Mouse (Mus musculus) neural tube, embryonic 14.5 days (tissue): ENCODE data around the gene Abhd10. TPM values are rescaled to one million over a fixed set of nuclear protein-coding genes. Genes with fewer than 3 reads are reported as not detected.

Experiments
- ATAC-seq: fragments of 200-750 bp; cut with Nextera tagmentation; 2 replicates; pipeline ENCODE4 v1.8.0; 2017; ENCODE audit warnings: low read depth, mild to moderate bottlenecking, moderate TSS enrichment, moderate library complexity
- H3K27ac ChIP-seq: fragments of 300-500 bp; sonication (generic); 2 replicates; pipeline ENCODE4 v1.5.1; 2014; ENCODE audit warnings: low read depth, mild to moderate bottlenecking, control low read depth, low read length, moderate library complexity, mixed read lengths
- H3K27me3 ChIP-seq: fragments of 300-500 bp; sonication (generic); 2 replicates; pipeline ENCODE4 v1.6.1; 2014; ENCODE audit warnings: low read length; ENCODE audit not compliant: control insufficient read depth, insufficient read depth
- H3K36me3 ChIP-seq: fragments of 300-500 bp; sonication (generic); 2 replicates; pipeline ENCODE4 v1.6.1; 2014; ENCODE audit warnings: low read length, mixed read lengths; ENCODE audit not compliant: control insufficient read depth, insufficient read depth
- H3K4me1 ChIP-seq: fragments of 300-500 bp; sonication (generic); 2 replicates; pipeline ENCODE4 v1.6.1; 2014; ENCODE audit warnings: low read length; ENCODE audit not compliant: control insufficient read depth, insufficient read depth
- H3K4me2 ChIP-seq: fragments of 300-500 bp; sonication (generic); 2 replicates; pipeline ENCODE4 v1.6.1; 2014; ENCODE audit warnings: mild to moderate bottlenecking, low read depth, low read length, control low read depth
- H3K4me3 ChIP-seq: fragments of 300-500 bp; sonication (generic); 2 replicates; pipeline ENCODE4 v1.5.1; 2014; ENCODE audit warnings: low read depth, low read length, control low read depth, mixed read lengths
- H3K9ac ChIP-seq: fragments of 300-500 bp; sonication (generic); replicated peaks from 2 replicates; pipeline ENCODE4 v1.6.1; 2014; ENCODE audit warnings: low read depth, mild to moderate bottlenecking, control low read depth, low read length, mixed read lengths
- H3K9me3 ChIP-seq: fragments of 300-500 bp; sonication (generic); 2 replicates; pipeline ENCODE4 v1.6.1; 2016; ENCODE audit warnings: low read length; ENCODE audit not compliant: control insufficient read depth
- WGBS: fragments of 180-500 bp; shearing (Covaris S2); extraction: QIAGEN DNeasy Blood & Tissue Kit; methylation state at CpG from one replicate; pipeline ENCODE4 v1.1.7; 2014; 5-methylcytosine and 5-hydroxymethylcytosine counted together
- polyA plus RNA-seq: library from polyadenylated mRNA; unstranded; fragments of >200 nt; fragmentation: Nextera tagmentation; extraction: Ambion mirVana; gene quantifications from 2 replicates; pipeline ENCODE4 v1.2.1, GENCODE M21; 2014

The Abhd10 gene
- polyA plus RNA-seq, 1 experiment from 2014 or later = 40.7 TPM

DNA sequence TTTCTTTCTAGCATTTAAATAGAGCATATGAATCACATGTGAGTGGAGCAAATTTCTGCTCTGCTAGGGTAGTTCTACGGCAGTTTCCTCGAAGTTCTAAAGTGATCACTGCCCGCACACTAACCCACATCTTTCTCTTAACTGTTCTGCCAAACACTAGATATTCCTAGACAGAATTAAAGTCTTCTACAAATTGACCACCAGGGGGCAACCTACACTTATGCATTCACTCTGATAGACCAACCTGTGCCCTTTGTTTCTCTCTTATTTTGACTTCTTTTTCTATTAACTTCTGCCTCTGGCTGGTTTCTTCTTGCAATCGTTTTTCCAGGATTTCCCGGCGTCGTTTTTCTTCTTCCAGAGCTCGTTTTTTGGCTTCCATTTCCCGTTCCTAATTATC is 14.1 kb upstream of the Abhd10 start:
- no peak overlapping the region for H3K9ac ChIP-seq
- peak; percentile 91 for ATAC-seq
- H3K4me3 ChIP-seq = no peak overlapping the region
- 48% methylated on average over 9 of the region's 9 CpGs for WGBS
- no peaks in the 10 kb centered on the region for H3K27me3 ChIP-seq
- no peaks in the 10 kb centered on the region for H3K4me1 ChIP-seq
- H3K4me2 ChIP-seq = no peak overlapping the region
- no peak overlapping the region for H3K27ac ChIP-seq
- no peaks in the 10 kb centered on the region for H3K36me3 ChIP-seq
- H3K9me3 ChIP-seq = no peaks in the 10 kb centered on the region

DNA sequence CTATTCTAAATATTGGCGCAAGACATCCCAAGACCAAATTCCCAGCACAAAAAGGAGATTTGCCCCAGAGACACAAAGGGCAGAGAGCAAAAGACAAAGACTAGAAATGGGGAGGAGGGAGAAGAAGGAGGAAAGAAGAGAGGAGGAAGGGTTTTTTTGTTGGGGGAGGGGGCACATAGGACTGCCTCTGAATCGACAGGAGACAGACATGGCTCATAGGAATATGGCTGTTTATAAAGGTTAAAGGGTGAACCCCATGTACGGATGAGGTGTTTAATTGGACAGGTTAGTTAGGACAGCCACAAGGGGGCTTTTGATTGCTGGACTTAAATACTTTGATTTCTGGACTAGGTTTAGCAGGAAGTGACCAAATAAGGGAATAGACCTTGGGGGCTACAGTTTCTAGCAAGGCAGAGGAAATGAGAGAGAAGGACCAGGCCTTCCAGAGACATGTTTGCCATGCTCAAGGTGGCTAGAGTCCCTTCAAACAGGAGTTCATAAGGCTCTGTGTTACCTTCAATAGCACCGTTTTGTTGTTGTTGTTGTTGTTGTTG is 913 bp upstream of the Abhd10 start:
- no peaks in the 10 kb centered on the region for H3K9me3 ChIP-seq
- WGBS = 73% methylated on average over 4 of the region's 4 CpGs
- H3K4me2 ChIP-seq = peak overlapping the region; percentile 37; the same call in 1 of the 2 replicates
- H3K27ac ChIP-seq = peak overlapping the region; percentile 92
- no peak for ATAC-seq
- H3K27me3 ChIP-seq = no peaks in the 10 kb centered on the region
- no peak overlapping the region for H3K9ac ChIP-seq
- H3K4me1 ChIP-seq = 0 out of 2 replicates have a peak, but pooled peaks cover 4% of the 10 kb centered on the region
- H3K4me3 ChIP-seq = peak overlapping the region; percentile 67; the same call in 1 of the 2 replicates
- no peaks in the 10 kb centered on the region for H3K36me3 ChIP-seq

DNA sequence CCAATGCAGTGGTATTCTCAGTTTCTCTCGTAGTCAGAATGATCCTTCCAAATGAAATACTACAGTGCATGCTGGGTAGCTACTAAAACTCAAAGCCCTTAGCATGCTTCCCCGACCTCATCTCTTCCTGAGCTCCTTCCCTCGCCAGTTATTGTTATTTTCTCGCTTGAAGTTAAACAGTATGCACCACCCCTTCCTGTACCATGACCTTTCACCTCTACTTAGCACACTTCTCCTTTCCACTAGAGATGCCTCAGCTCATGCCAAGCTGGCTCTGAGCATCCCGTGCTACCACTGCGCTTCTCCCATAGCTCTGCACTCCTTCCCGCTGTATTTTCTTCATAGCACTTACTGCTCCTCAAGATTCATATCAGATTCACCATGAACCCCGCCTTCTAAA is 4.9 kb downstream of the Abhd10 start:
- Histone ChIP-seq H3K4me2 (no peak overlapping the region), H3K27ac (no peak overlapping the region), H3K9me3 (no peaks in the 10 kb centered on the region), H3K4me3 (no peak overlapping the region), H3K4me1 (0 out of 2 replicates have a peak, but pooled peaks cover 4% of the 10 kb centered on the region), H3K27me3 (no peaks in the 10 kb centered on the region), H3K36me3 (peaks cover 27% of the 10 kb centered on the region), H3K9ac (no peak overlapping the region)
- no peak for ATAC-seq
- 93% methylated on average over 8 of the region's 8 CpGs for WGBS

DNA sequence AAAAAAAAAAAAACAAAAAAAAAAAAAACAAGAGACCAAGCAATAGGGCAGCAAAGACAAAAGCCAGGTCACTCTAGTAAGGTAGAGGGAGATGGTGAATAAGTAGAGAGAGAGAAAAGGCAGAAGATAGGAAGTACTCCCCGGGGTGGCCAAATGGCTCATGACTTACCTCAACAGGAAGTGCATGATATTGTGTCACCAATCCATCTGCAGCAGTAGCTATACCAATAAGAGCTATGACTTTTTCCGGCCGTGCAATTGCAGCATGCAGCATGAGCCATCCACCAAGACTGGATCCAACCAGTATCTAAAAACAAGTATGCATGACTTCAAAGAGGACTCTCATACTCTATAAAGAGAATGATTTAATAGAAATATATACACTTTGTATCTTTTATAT is 6.0 kb downstream of the Abhd10 start:
- no peak overlapping the region for H3K4me2 ChIP-seq

DNA sequence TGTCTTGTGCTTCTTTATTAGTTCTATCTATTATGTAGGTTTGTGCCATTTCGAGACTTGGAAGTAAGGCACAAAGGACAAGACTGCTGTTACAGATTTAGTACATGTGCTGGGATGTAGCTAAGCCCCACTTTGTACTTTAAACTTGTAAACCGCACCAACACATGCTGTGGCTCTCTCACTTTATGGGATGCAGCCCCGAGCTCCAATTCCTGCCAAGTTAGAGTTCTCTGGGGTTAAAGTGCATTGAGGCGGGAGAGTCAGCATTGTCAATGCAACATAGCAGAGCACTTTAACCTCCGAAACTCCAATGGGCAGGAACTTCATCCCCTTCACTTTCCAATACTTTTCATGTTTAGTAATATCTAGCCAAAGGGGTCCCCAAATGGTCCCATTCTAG is 13.6 kb downstream of the Abhd10 start:
- no peak overlapping the region for H3K9ac ChIP-seq
- peaks cover 16% of the 10 kb centered on the region for H3K36me3 ChIP-seq
- no peak overlapping the region for H3K4me3 ChIP-seq
- H3K27ac ChIP-seq = no peak overlapping the region
- H3K4me2 ChIP-seq = no peak overlapping the region
- no peaks in the 10 kb centered on the region for H3K9me3 ChIP-seq
- H3K27me3 ChIP-seq = no peaks in the 10 kb centered on the region
- no peak for ATAC-seq
- WGBS = 73% methylated on average over 5 of the region's 5 CpGs
- peaks cover 8% of the 10 kb centered on the region for H3K4me1 ChIP-seq

More for the DNA sequence above, 6.0 kb downstream of the Abhd10 start:
- Histone ChIP-seq H3K36me3 (peaks cover 33% of the 10 kb centered on the region), H3K9ac (no peak overlapping the region), H3K4me3 (no peak overlapping the region), H3K27me3 (no peaks in the 10 kb centered on the region), H3K4me1 (0 out of 2 replicates have a peak, but pooled peaks cover 4% of the 10 kb centered on the region), H3K27ac (no peak overlapping the region), H3K9me3 (no peaks in the 10 kb centered on the region)
- ATAC-seq = no peak
- WGBS = 93% methylated on average over 3 of the region's 3 CpGs

DNA sequence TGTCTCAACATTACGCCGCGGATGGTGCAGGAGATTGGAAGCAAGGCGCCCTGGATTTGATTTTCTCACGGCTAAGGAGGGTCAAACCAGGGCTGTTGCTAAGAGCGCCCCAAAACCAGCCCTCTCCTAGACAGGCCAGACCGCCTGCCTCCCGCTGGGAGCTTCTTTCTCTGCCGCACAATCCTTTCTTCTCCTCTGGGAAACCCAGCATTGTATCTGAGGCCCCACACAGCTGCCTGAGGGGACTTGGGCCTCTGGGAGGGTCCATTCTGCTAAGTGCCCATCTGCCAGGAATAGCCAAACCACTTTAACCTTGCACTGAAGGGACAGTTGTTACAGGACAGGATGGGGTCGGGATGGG is 18.0 kb downstream of the Abhd10 start:
- H3K4me2 ChIP-seq = peak overlapping the region; percentile 93
- no peaks in the 10 kb centered on the region for H3K27me3 ChIP-seq
- H3K27ac ChIP-seq = peak overlapping the region; percentile 99
- peak overlapping the region; percentile 68 for H3K4me3 ChIP-seq
- peaks cover 5% of the 10 kb centered on the region; the same call in 1 of the 2 replicates for H3K36me3 ChIP-seq
- 0% methylated on average over 10 of the region's 10 CpGs for WGBS
- ATAC-seq = peak; percentile 73
- no peaks in the 10 kb centered on the region for H3K9me3 ChIP-seq
- H3K4me1 ChIP-seq = peaks cover 31% of the 10 kb centered on the region
- peak overlapping the region; percentile 90 for H3K9ac ChIP-seq

DNA sequence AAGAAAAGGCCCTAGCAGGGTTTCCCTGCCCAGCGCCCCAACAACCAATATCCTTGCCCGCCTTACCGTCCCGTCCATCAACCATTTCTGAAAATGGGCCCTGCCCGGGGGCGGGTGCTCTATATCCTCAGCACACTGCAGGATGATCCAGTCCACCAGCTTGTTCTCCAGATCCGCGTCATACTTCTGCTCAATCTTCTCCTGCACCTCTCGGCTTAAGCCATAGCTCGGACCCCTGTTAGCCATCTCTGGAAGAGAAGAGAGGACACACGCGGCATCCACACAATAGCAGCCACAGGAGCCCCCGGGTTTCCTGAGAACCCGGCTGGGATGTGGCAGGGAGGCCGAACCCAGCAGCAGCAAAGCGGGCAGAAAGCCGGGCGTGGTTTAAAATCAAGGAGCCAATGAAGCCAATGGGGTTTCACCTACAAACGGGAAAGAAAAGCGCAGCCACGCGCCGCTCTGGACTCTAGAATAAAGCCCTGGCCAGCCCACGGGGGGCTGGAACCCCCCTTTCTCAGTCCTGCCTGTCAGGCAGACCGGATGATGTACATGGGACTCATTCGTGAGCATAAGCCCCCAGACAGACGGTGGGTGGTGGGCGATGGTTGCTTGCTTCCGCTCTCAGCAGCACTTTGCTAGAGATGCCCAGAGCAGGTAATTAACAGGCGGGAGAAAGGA is 18.6 kb downstream of the Abhd10 start, which contains the start of gene Tagln3:
TSS of gene Tagln3 (minus strand) at position 548 of the 681 bp plus-strand sequence.
- Histone ChIP-seq H3K4me2 (peak within 1 kb of the TSS; percentile 93), H3K36me3 (peaks cover 9% of the 10 kb centered on the region; the same call in 1 of the 2 replicates), H3K27me3 (no peaks in the 10 kb centered on the region), H3K4me3 (peak within 1 kb of the TSS; percentile 68), H3K9me3 (no peaks in the 10 kb centered on the region), H3K4me1 (peaks cover 31% of the 10 kb centered on the region), H3K9ac (peak within 1 kb of the TSS; percentile 90), H3K27ac (peak within 1 kb of the TSS; percentile 99)
- ATAC-seq = peak; percentile 85
- WGBS = under 1% methylated on average over 30 of the region's 30 CpGs

DNA sequence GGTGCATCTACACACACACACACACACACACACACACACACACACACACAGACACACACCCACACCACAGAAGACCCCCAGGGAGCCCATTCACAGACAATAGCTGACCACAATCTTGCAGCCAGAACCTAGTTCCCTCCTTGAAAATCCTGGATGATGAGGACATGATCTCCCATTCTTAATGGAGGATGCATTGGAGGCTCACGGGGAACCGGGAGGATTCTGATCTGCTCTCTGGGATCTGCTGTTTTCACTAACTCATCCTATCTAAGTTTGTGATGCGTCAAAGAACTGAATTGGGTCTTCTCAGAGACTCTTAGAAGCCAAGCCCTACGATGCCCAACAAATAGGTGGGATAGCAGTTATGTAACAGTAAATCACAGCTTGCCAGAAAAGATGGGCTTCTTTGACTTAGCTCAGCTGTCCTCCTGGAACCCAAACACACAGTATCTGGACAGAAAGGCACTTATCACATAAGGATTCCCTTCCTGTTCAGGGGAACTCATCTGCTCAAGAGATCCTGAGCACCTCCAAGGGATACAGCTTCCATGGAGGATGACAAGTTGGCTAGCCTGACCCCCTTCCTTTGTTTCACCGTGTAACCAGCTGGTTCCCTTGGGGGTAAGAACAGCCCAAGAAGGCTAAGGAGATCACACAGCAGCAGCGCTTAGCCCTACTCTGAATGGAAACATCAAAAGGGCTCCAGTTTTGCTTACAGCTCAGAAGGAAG is 19.4 kb downstream of the Abhd10 start:
- Histone ChIP-seq H3K4me3 (peak overlapping the region; percentile 68), H3K4me2 (peak overlapping the region; percentile 93), H3K27me3 (no peaks in the 10 kb centered on the region), H3K27ac (peak overlapping the region; percentile 99), H3K9me3 (no peaks in the 10 kb centered on the region), H3K4me1 (peaks cover 31% of the 10 kb centered on the region), H3K36me3 (peaks cover 11% of the 10 kb centered on the region; the same call in 1 of the 2 replicates), H3K9ac (peak overlapping the region; percentile 90)
- ATAC-seq = peak; percentile 62
- 16% methylated on average over 6 of the region's 6 CpGs for WGBS
